Mouse (Mus musculus) liver, embryonic 14.5 days (tissue): Measurements from ENCODE around the gene Tulp1. TPM values are rescaled to one million over a fixed set of nuclear protein-coding genes. Genes with fewer than 3 reads are reported as not detected.

Source experiments
- ATAC-seq: fragments of 200-750 bp; cut with Nextera tagmentation; 2 replicates; pipeline ENCODE4 v1.8.0; 2017; ENCODE audit warnings: moderate number of reproducible peaks, mild to moderate bottlenecking, moderate library complexity; ENCODE audit not compliant: insufficient read depth
- DNase-seq, 3 experiments: peaks; one replicate each; pipeline ENCODE4 v3.0.0-alpha.2; 2012 to 2013; ENCODE audit warnings: low read depth in 3 of 3, low spot score in 3 of 3
- H3K27ac ChIP-seq: fragments of 300-500 bp; sonication (generic); 2 replicates; pipeline ENCODE4 v1.5.1; 2014; ENCODE audit warnings: moderate library complexity, mild to moderate bottlenecking, control low read depth, inconsistent platforms
- H3K27me3 ChIP-seq: fragments of 300-500 bp; sonication (generic); 2 replicates; pipeline ENCODE4 v1.6.1; 2014; ENCODE audit warnings: mild to moderate bottlenecking, low read length, moderate library complexity; ENCODE audit not compliant: control insufficient read depth, insufficient read depth
- H3K36me3 ChIP-seq: fragments of 300-500 bp; sonication (generic); replicated peaks from 2 replicates; pipeline ENCODE4 v1.6.1; 2014; ENCODE audit warnings: low read depth; ENCODE audit not compliant: control insufficient read depth, insufficient read depth
- H3K4me1 ChIP-seq, 2 experiments: fragments of 200-500 bp in 1 of 2; fragments of 300-500 bp in 1 of 2; sonication (generic) in 1 of 2; replicated peaks; 2 replicates each; pipeline ENCODE4 v1.6.1; 2012 to 2014; ENCODE audit warnings: antibody characterized with exemption in 1 of 2, inconsistent platforms in 1 of 2, low read length in 1 of 2; ENCODE audit not compliant: control insufficient read depth in 2 of 2, insufficient read depth in 2 of 2
- H3K4me2 ChIP-seq: fragments of 300-500 bp; sonication (generic); 2 replicates; pipeline ENCODE4 v1.6.1; 2014; ENCODE audit warnings: low read depth, mild to moderate bottlenecking, control low read depth, moderate library complexity
- H3K4me3 ChIP-seq, 2 experiments: fragments of 200-500 bp in 1 of 2; fragments of 300-500 bp in 1 of 2; sonication (generic) in 1 of 2; 2 replicates each; pipeline ENCODE4 v1.5.1; 2012 to 2014; ENCODE audit warnings: low read depth in 2 of 2, low read length in 2 of 2, mild to moderate bottlenecking in 2 of 2, control low read depth in 1 of 2, inconsistent platforms in 1 of 2, moderate library complexity in 1 of 2; ENCODE audit not compliant: insufficient read depth in 1 of 2
- H3K9ac ChIP-seq: fragments of 300-500 bp; sonication (generic); replicated peaks from 2 replicates; pipeline ENCODE4 v1.6.1; 2014; ENCODE audit warnings: mild to moderate bottlenecking, control low read depth, moderate library complexity
- H3K9me3 ChIP-seq: fragments of 300-500 bp; sonication (generic); 2 replicates; pipeline ENCODE4 v1.6.1; 2016; ENCODE audit warnings: low read length, mixed read lengths; ENCODE audit not compliant: control insufficient read depth
- CTCF ChIP-seq: IDR thresholded peaks from 2 replicates; pipeline ENCODE4 v1.5.1; 2016; ENCODE audit warnings: antibody characterized with exemption, low read depth, control low read depth
- EP300 ChIP-seq: IDR thresholded peaks from 2 replicates; pipeline ENCODE4 v1.6.1; 2016; ENCODE audit warnings: antibody characterized with exemption, low read depth
- WGBS: fragments of 180-500 bp; shearing (Covaris S2); extraction: QIAGEN DNeasy Blood & Tissue Kit; methylation state at CpG from one replicate; pipeline ENCODE4 v1.1.7; 2014; ENCODE audit not compliant: insufficient replicate concordance; 5-methylcytosine and 5-hydroxymethylcytosine counted together
- polyA plus RNA-seq, 2 experiments: library from polyadenylated mRNA; depleted of rRNA in 1 of 2; stranded (reverse) in 1 of 2; unstranded in 1 of 2; fragments of >200 nt; fragmentation: Nextera tagmentation in 1 of 2; extraction: Ambion mirVana in 1 of 2; gene quantifications; 2 replicates each; pipeline versions ENCODE4 v1.2.1 to v1.2.3; 2012 to 2014

Gene Tulp1
- polyA plus RNA-seq, 2 experiments, result 0.26 to 0.28 TPM

DNA sequence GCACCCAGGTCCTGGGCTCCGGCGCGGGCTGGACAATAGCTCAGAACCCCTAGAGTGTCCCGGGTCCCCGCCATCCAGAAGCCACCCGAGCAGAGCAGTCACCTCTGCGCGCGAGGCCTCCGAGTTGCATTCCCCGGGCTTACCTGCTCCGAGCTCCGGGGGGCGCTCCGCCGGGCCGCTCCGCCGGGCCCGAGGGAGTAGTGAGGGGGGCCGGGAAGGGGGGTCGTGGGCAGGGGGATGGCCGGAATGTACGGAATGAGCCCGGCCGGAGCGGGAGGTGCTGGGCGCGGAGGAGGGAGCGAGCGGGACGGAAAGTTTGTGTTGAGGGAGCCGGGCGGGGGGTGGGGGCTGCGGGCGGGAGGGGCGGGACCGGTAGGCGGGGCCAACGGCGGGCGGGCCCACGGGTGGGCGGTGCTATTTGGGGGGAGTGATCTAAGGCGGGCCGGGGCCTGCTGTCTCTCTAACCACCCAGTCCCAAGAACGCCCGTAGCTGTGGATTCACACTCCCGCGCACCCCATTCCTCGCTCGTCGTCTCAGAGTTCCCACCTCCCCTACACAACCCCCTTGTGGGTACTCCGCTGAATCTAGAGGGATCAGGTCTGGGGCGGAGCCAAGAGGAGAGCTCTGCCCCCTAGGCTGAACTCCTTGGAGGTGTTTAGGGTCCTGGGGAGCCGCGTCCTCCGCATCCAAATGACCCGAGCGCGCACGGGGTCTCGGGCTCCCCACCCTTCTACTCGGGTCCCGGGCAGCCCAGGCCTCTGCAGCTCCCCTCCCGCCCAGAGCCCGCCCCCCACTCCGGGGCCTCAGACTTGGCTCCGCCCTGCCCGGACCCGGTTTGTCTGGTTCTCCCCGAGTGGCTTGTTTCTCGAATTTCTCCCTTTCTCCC, 14.3 kb downstream of the Tulp1 start, which contains the start of gene Tead3:
Gene Tead3, minus strand, starts transcription at position 352 of the 887 bp plus-strand sequence.
- H3K9me3 ChIP-seq, result no peaks in the 10 kb centered on the region
- peak; percentile 74 for ATAC-seq
- H3K27me3 ChIP-seq, result peaks cover 17% of the 10 kb centered on the region
- no peak for DNase-seq
- WGBS, result under 1% methylated on average over 71 of the region's 73 CpGs
- peak within 1 kb of the TSS; percentile 59 for H3K9ac ChIP-seq
- no peak within 1 kb of the TSS; the same call in 1 of the 2 replicates for H3K27ac ChIP-seq
- H3K4me1 ChIP-seq, result peaks cover 9 to 13% of the 10 kb centered on the region in 2 experiments
- peak within 1 kb of the TSS; percentile 71 to 72 for H3K4me3 ChIP-seq
- H3K4me2 ChIP-seq, result peak within 1 kb of the TSS; percentile 91
- 0 out of 2 replicates have a peak, but pooled peaks have one; percentile 16 for TF ChIP-seq CTCF
- TF ChIP-seq EP300, result no peak
- no peaks in the 10 kb centered on the region for H3K36me3 ChIP-seq

DNA sequence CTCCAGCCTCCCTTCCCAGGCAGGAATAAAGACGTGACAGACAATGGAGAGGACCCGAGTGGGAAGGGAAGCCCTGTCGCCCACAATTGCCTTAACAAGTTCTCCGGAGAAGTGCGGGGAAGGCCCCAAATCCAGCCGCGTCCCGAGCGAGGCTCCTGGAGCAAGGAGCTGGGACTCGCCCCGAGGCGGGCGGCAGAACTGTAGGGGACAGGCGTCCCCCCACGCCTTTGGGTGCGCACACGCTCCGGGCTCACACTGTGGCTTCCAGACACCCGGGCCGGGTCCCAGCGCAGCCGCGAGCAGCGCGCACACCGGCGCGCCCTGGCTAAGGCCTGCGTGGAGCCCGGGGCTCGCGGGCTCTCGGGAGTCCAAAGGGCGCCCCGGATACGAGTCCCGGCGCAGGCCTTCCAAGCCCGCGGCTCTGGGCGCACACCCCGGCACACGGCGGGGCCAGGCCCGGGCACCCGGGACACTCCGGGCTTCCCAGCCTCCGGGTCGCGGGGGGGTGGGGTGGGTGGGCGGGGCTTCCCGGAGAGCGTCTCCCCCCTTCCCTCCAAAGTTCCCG, 15.0 kb downstream of the Tulp1 start:
- Histone ChIP-seq H3K4me3 (peak overlapping the region; percentile 44 to 72), H3K27me3 (peaks cover 17% of the 10 kb centered on the region), H3K36me3 (no peaks in the 10 kb centered on the region), H3K4me2 (peak overlapping the region; percentile 91), H3K9ac (peak overlapping the region; percentile 52), H3K4me1 (peaks cover 9 to 13% of the 10 kb centered on the region in 2 experiments), H3K9me3 (no peaks in the 10 kb centered on the region), H3K27ac (no peak overlapping the region)
- ATAC-seq (peak; percentile 43), DNase-seq (no peak)
- 1% methylated on average over 47 of the region's 54 CpGs for WGBS
- TF ChIP-seq CTCF (no peak), EP300 (no peak)

DNA sequence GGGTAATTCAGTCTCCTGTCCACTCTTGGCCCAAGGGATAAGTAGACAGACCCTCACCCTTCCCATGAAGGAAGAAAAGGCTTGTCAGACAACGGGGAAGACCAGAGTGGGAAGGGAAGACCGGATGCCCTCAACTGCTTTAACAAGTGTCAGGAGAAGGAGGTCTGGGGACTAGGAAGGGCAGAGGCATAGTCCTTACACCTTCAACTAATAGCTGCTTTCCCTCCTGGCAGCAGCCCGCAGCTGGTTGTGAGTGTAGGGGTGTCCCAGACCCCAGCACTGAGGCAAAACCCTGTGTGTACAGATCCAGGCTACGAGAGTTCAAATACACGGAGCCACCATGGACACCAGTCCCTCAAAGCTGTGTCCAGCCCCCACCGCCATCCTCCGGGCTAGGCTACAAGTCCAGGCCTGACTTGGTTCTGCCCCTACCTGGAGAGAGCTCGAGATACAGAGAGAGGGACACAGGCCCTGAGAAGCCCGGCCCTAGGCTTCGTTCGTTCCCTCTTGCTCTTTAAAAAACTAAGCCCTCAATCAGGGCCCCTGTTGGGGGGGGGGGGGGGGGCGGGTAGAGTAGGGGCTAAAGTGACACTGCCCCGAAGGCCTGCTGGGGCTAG, 15.7 kb downstream of the Tulp1 start:
- 28% methylated on average over 13 of the region's 13 CpGs for WGBS
- DNase-seq (no peak), ATAC-seq (no peak)
- Histone ChIP-seq H3K4me3 (peak overlapping the region; percentile 44 to 72), H3K9me3 (no peaks in the 10 kb centered on the region), H3K27ac (no peak overlapping the region), H3K4me2 (peak overlapping the region; percentile 91), H3K27me3 (peaks cover 17% of the 10 kb centered on the region), H3K4me1 (peaks cover 9 to 13% of the 10 kb centered on the region in 2 experiments), H3K9ac (peak overlapping the region; percentile 52; the same call in 1 of the 2 replicates), H3K36me3 (no peaks in the 10 kb centered on the region)
- TF ChIP-seq CTCF (no peak), EP300 (no peak)

DNA sequence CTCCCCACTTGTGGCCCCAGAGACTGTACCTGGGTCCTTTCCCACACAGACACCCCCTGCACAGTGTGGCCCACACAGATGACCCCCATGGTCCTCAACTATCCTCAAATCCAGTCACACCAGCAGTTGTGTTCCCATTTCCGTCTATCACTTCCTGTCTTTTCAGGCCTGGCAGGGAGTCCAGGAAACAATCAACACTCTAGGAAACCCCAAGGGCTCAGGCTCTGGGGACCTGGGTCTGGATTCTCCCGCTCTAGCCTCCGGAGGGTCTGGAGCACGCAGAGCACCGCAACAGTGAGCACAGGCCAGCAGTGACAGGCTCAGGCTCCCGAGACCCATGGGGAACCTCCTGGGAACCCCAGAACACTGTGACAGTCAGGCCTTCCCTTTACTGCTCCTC, 16.8 kb downstream of the Tulp1 start:
- Histone ChIP-seq H3K27me3 (peaks cover 17% of the 10 kb centered on the region), H3K9ac (no peak overlapping the region), H3K4me1 (peaks cover 9 to 13% of the 10 kb centered on the region in 2 experiments), H3K9me3 (no peaks in the 10 kb centered on the region), H3K4me2 (no peak overlapping the region), H3K27ac (no peak overlapping the region), H3K4me3 (no peak overlapping the region), H3K36me3 (no peaks in the 10 kb centered on the region)
- TF ChIP-seq CTCF (no peak), EP300 (no peak)
- DNase-seq (no peak), ATAC-seq (no peak)
- 34% methylated on average over 6 of the region's 6 CpGs for WGBS

DNA sequence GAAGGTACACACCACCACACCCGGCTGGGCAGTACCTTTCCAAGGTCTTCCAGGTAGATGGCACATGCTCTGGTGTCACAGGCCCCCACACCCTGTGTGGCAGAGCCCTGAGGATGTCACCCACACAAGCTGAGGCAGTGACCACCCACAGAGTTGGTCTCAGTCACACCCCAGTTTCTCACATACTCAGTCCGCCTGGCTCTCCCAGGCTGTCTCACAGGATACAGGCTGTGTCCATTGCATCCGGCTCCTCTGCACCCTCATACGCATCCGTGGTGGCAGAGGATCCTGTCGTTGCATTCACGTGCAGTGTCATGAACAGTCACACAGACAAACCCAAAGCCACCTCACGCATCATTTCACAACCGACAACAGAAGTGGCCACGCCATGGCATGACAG, 17.7 kb downstream of the Tulp1 start:
- Histone ChIP-seq H3K4me1 (peaks cover 4 to 10% of the 10 kb centered on the region in 2 experiments), H3K36me3 (no peaks in the 10 kb centered on the region), H3K9ac (no peak overlapping the region), H3K27ac (no peak overlapping the region), H3K27me3 (peaks cover 17% of the 10 kb centered on the region), H3K4me2 (no peak overlapping the region), H3K4me3 (no peak overlapping the region), H3K9me3 (no peaks in the 10 kb centered on the region)
- TF ChIP-seq EP300 (no peak), CTCF (no peak)
- 61% methylated on average over 10 of the region's 10 CpGs for WGBS
- ATAC-seq (no peak), DNase-seq (no peak)
